Mouse (Mus musculus) heart, embryonic 12.5 days (tissue): ENCODE measurements around the gene Adipoq. TPM values are rescaled to one million over a fixed set of nuclear protein-coding genes. Genes with fewer than 3 reads are reported as not detected.
"Not testable (repeated sequence)": the region's sequence is repeated elsewhere in the genome, so short reads cannot be mapped to it uniquely, and the experiment has no call there.

Experiments
- ATAC-seq: fragments of 200-750 bp; cut with Nextera tagmentation; 2 replicates; pipeline ENCODE4 v1.8.0; 2017; ENCODE audit warnings: moderate TSS enrichment, moderate library complexity; ENCODE audit not compliant: insufficient number of reproducible peaks, low FRiP score
- H3K27ac ChIP-seq: fragments of 300-500 bp; sonication (generic); 2 replicates; pipeline ENCODE4 v1.5.1; 2016; ENCODE audit warnings: mild to moderate bottlenecking, moderate library complexity; ENCODE audit not compliant: poor library complexity, severe bottlenecking
- H3K27me3 ChIP-seq: fragments of 300-500 bp; sonication (generic); replicated peaks from 2 replicates; pipeline ENCODE4 v1.6.1; 2016; ENCODE audit warnings: mild to moderate bottlenecking, moderate library complexity
- H3K36me3 ChIP-seq: fragments of 300-500 bp; sonication (generic); 2 replicates; pipeline ENCODE4 v1.6.1; 2016; ENCODE audit warnings: mild to moderate bottlenecking, moderate library complexity
- H3K4me1 ChIP-seq: fragments of 300-500 bp; sonication (generic); replicated peaks from 2 replicates; pipeline ENCODE4 v1.6.1; 2016; ENCODE audit warnings: mild to moderate bottlenecking
- H3K4me2 ChIP-seq: fragments of 300-500 bp; sonication (generic); 2 replicates; pipeline ENCODE4 v1.6.1; 2016; ENCODE audit warnings: mild to moderate bottlenecking, moderate library complexity
- H3K4me3 ChIP-seq: fragments of 300-500 bp; sonication (generic); 2 replicates; pipeline ENCODE4 v1.5.1; 2016; ENCODE audit warnings: mild to moderate bottlenecking
- H3K9ac ChIP-seq: fragments of 300-500 bp; sonication (generic); 2 replicates; pipeline ENCODE4 v1.6.1; 2016; ENCODE audit warnings: mild to moderate bottlenecking, moderate library complexity
- H3K9me3 ChIP-seq: fragments of 300-500 bp; sonication (generic); replicated peaks from 2 replicates; pipeline ENCODE4 v1.6.1; 2016; ENCODE audit warnings: mild to moderate bottlenecking, moderate library complexity
- WGBS: fragments of 180-500 bp; shearing (Covaris S2); methylation state at CpG from one replicate; pipeline ENCODE4 v1.1.7; 2016; 5-methylcytosine and 5-hydroxymethylcytosine counted together
- polyA plus RNA-seq: library from polyadenylated mRNA; unstranded; fragments of >200 nt; fragmentation: Nextera tagmentation; extraction: Ambion mirVana; gene quantifications from 2 replicates; pipeline ENCODE4 v1.2.1, GENCODE M21; 2016

Gene Adipoq
- polyA plus RNA-seq, 1 experiment from 2014 or later: 0.18 TPM

GRCm38 (mm10) chr16:23166646-23167045, 20.3 kb downstream of the Adipoq start:
- H3K27ac ChIP-seq: peak overlapping the region; percentile 57
- H3K4me2 ChIP-seq: no peak overlapping the region
- ATAC-seq: no peak
- H3K36me3 ChIP-seq: no peaks in the 10 kb centered on the region
- no peaks in the 10 kb centered on the region for H3K27me3 ChIP-seq
- H3K9ac ChIP-seq: no peak overlapping the region
- no peak overlapping the region for H3K4me3 ChIP-seq
- H3K9me3 ChIP-seq: no peaks in the 10 kb centered on the region
- WGBS: 81% methylated on average over 1 of the region's 1 CpGs
- H3K4me1 ChIP-seq: peaks cover 5% of the 10 kb centered on the region

GRCm38 (mm10) chr16:23167079-23167478, 20.7 kb downstream of the Adipoq start:
- no peak overlapping the region for H3K4me2 ChIP-seq
- H3K4me3 ChIP-seq: no peak overlapping the region
- no peaks in the 10 kb centered on the region for H3K36me3 ChIP-seq
- H3K27me3 ChIP-seq: no peaks in the 10 kb centered on the region
- H3K9me3 ChIP-seq: no peaks in the 10 kb centered on the region
- H3K9ac ChIP-seq: no peak overlapping the region
- peaks cover 5% of the 10 kb centered on the region for H3K4me1 ChIP-seq
- peak overlapping the region; percentile 70; the same call in 1 of the 2 replicates for H3K27ac ChIP-seq
- no peak for ATAC-seq
- 41% methylated on average over 5 of the region's 5 CpGs for WGBS

- no peaks in the 10 kb centered on the region for H3K36me3 ChIP-seq
- no peak overlapping the region for H3K9ac ChIP-seq
- no peak for ATAC-seq
- no peaks in the 10 kb centered on the region for H3K27me3 ChIP-seq
- no peak overlapping the region for H3K4me3 ChIP-seq
- H3K4me1 ChIP-seq: peaks cover 5% of the 10 kb centered on the region
- H3K4me2 ChIP-seq: no peak overlapping the region
- H3K27ac ChIP-seq: peak overlapping the region; percentile 62; the same call in 1 of the 2 replicates
- 81% methylated on average over 3 of the region's 3 CpGs for WGBS
- peaks cover 10% of the 10 kb centered on the region; the same call in 1 of the 2 replicates for H3K9me3 ChIP-seq
Observed at GRCm38 (mm10) chr16:23170813-23171212, 24.5 kb downstream of the Adipoq start.

GRCm38 (mm10) chr16:23173904-23174303, 27.6 kb downstream of the Adipoq start:
- Histone ChIP-seq H3K4me2 (no peak overlapping the region), H3K27ac (no peak overlapping the region), H3K9ac (no peak overlapping the region), H3K4me3 (no peak overlapping the region), H3K9me3 (peaks cover 10% of the 10 kb centered on the region; the same call in 1 of the 2 replicates), H3K36me3 (no peaks in the 10 kb centered on the region), H3K27me3 (no peaks in the 10 kb centered on the region), H3K4me1 (peaks cover 8% of the 10 kb centered on the region; the same call in 1 of the 2 replicates)
- WGBS: 82% methylated on average over 5 of the region's 5 CpGs
- no peak for ATAC-seq

GRCm38 (mm10) chr16:23174855-23175254, 28.5 kb downstream of the Adipoq start:
- ATAC-seq: no peak
- no peak overlapping the region for H3K9ac ChIP-seq
- peaks cover 10% of the 10 kb centered on the region; the same call in 1 of the 2 replicates for H3K9me3 ChIP-seq
- peaks cover 8% of the 10 kb centered on the region; the same call in 1 of the 2 replicates for H3K4me1 ChIP-seq
- WGBS: 65% methylated on average over 5 of the region's 5 CpGs
- H3K36me3 ChIP-seq: no peaks in the 10 kb centered on the region
- no peaks in the 10 kb centered on the region for H3K27me3 ChIP-seq
- H3K4me2 ChIP-seq: no peak overlapping the region
- H3K27ac ChIP-seq: no peak overlapping the region
- H3K4me3 ChIP-seq: no peak overlapping the region

GRCm38 (mm10) chr16:23175956-23176355, 29.6 kb downstream of the Adipoq start:
- H3K27me3 ChIP-seq: no peaks in the 10 kb centered on the region

GRCm38 (mm10) chr16:23177856-23178255, 31.5 kb downstream of the Adipoq start:
- no peak overlapping the region for H3K4me2 ChIP-seq
- H3K9ac ChIP-seq: no peak overlapping the region
- 0 out of 2 replicates have a peak, but pooled peaks cover 4% of the 10 kb centered on the region for H3K4me1 ChIP-seq
- H3K27ac ChIP-seq: no peak overlapping the region
- peaks cover 4% of the 10 kb centered on the region; the same call in 1 of the 2 replicates for H3K9me3 ChIP-seq
- H3K4me3 ChIP-seq: no peak overlapping the region
- H3K27me3 ChIP-seq: no peaks in the 10 kb centered on the region
- H3K36me3 ChIP-seq: no peaks in the 10 kb centered on the region
- no peak for ATAC-seq
- 82% methylated on average over 2 of the region's 2 CpGs for WGBS

More at GRCm38 (mm10) chr16:23175956-23176355, 29.6 kb downstream of the Adipoq start:
- Histone ChIP-seq H3K9ac (no peak overlapping the region), H3K27ac (no peak overlapping the region), H3K4me2 (no peak overlapping the region), H3K9me3 (peaks cover 10% of the 10 kb centered on the region; the same call in 1 of the 2 replicates), H3K36me3 (no peaks in the 10 kb centered on the region), H3K4me1 (0 out of 2 replicates have a peak, but pooled peaks cover 4% of the 10 kb centered on the region), H3K4me3 (no peak overlapping the region)
- ATAC-seq: no peak
- WGBS: 29% methylated on average over 3 of the region's 3 CpGs

GRCm38 (mm10) chr16:23178796-23179195, 32.5 kb downstream of the Adipoq start:
- no peak overlapping the region for H3K4me3 ChIP-seq
- H3K36me3 ChIP-seq: no peaks in the 10 kb centered on the region
- H3K27ac ChIP-seq: no peak overlapping the region
- 0 out of 2 replicates have a peak, but pooled peaks cover 4% of the 10 kb centered on the region for H3K4me1 ChIP-seq
- WGBS: 86% methylated on average over 5 of the region's 5 CpGs
- H3K9me3 ChIP-seq: no peaks in the 10 kb centered on the region
- H3K27me3 ChIP-seq: no peaks in the 10 kb centered on the region
- H3K4me2 ChIP-seq: no peak overlapping the region
- no peak overlapping the region for H3K9ac ChIP-seq
- no peak for ATAC-seq

GRCm38 (mm10) chr16:23179436-23179835, 33.1 kb downstream of the Adipoq start:
- 86% methylated on average over 18 of the region's 18 CpGs for WGBS
- H3K4me2 ChIP-seq, H3K27me3 ChIP-seq, H3K9ac ChIP-seq, H3K4me3 ChIP-seq, ATAC-seq, H3K4me1 ChIP-seq, H3K9me3 ChIP-seq, H3K36me3 ChIP-seq, H3K27ac ChIP-seq: not testable (repeated sequence)

GRCm38 (mm10) chr16:23181054-23181453, 34.7 kb downstream of the Adipoq start:
- Histone ChIP-seq H3K27me3 (no peaks in the 10 kb centered on the region), H3K36me3 (no peaks in the 10 kb centered on the region), H3K9ac (no peak overlapping the region), H3K4me2 (no peak overlapping the region), H3K27ac (no peak overlapping the region), H3K4me3 (no peak overlapping the region), H3K4me1 (0 out of 2 replicates have a peak, but pooled peaks cover 4% of the 10 kb centered on the region), H3K9me3 (no peaks in the 10 kb centered on the region)
- WGBS: 52% methylated on average over 4 of the region's 4 CpGs
- ATAC-seq: no peak

- WGBS: 65% methylated on average over 3 of the region's 3 CpGs
- ATAC-seq: no peak
- Histone ChIP-seq H3K27ac (no peak overlapping the region), H3K27me3 (no peaks in the 10 kb centered on the region), H3K9ac (no peak overlapping the region), H3K4me1 (0 out of 2 replicates have a peak, but pooled peaks cover 3% of the 10 kb centered on the region), H3K4me3 (no peak overlapping the region), H3K36me3 (no peaks in the 10 kb centered on the region), H3K4me2 (no peak overlapping the region), H3K9me3 (no peaks in the 10 kb centered on the region)
Observed at GRCm38 (mm10) chr16:23181487-23181886, 35.2 kb downstream of the Adipoq start.
